Mouse (Mus musculus): ENCODE measurements at regions not wholly inside any gene's neighbourhood (a gene's known extent, or its start where the extent isn't known, plus 50 kb on each side); places are given as distances from the start of the nearest gene placed in this dataset.
A peak's percentile ranks its signal among the peaks of the same experiment; 100 is the strongest.

DNA sequence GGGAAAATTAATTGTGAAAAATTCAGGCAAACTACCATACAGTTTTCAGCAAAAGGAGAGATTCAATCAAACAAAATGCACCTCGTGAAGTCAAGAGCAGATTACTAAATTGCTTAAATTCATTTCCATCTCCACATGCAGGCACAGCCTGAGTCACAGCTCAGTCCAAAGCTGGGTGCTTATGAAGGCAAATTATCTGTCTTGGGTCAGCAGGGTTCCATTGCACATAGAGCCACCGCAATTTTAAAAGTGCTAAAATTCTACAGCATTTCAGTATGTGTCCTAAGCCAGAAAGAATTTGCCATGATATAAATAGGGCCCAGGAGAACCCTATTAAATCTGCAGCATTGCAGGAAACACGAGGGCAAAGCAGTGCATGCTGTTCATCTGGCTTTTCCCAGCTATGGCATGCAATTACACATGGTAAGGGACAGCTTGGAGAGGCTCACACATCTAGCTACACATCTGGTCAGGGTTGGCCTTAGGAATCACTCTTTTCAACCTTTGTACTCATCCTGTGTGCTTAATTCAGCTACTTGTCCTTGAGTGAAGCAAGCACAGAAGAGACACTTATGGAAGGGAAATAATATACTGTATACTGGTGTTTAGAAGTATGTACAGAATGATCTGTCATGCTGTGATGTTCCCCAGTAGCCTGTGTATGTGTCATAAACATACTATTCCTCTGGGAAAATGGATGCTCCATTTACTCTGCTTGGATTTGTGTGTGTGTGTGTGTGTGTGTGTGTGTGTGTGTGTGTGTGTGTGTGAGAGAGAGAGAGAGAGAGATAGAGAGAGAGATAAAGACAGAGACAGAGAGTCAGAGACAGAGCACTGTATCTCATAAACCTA lies 271.0 kb upstream of the Myo3a start:
- no peaks in the 10 kb centered on the region for H3K9me3 ChIP-seq (replicated peaks)
- ATAC-seq (replicated peaks; ENCODE audit: low FRiP score), result no peak
- no peak overlapping the region for H3K27ac ChIP-seq
- no peaks in the 10 kb centered on the region for H3K27me3 ChIP-seq
- no peaks in the 10 kb centered on the region for H3K36me3 ChIP-seq
- H3K4me3 ChIP-seq (replicated peaks), result no peak overlapping the region
- no peak overlapping the region for H3K9ac ChIP-seq
- WGBS, result 64% methylated on average over 3 of the region's 3 CpGs
- H3K4me1 ChIP-seq, result no peaks in the 10 kb centered on the region
- no peak overlapping the region for H3K4me2 ChIP-seq

DNA sequence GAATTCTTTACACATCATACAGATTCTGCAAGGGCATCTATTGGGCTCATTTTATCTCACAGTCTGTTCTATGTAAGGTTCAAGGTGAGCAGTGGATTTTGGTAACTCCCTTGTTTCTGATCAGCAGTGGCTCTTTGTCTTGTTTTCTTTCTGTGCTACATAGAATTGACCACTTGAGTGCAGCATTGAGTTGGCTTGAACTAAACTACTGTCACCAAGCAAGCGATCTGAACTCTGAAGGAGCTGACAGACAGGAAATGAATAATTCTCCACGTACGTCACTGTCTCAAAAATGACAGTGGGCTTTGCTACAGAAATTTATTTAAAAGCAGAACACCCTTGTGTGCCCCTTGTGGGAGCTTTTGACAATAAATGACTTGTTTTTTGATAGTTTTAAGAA lies 268.9 kb upstream of the Myo3a start:
- Histone ChIP-seq H3K4me3 (replicated peaks) (peak overlapping the region; percentile 27; the same call in 1 of the 2 replicates), H3K9me3 (replicated peaks) (no peaks in the 10 kb centered on the region), H3K27ac (no peak overlapping the region), H3K4me1 (no peaks in the 10 kb centered on the region), H3K4me2 (peak overlapping the region; percentile 46), H3K27me3 (no peaks in the 10 kb centered on the region), H3K36me3 (no peaks in the 10 kb centered on the region), H3K9ac (no peak overlapping the region)
- peak; percentile 46; the same call in 1 of the 2 replicates for ATAC-seq (replicated peaks; ENCODE audit: low FRiP score)
- 2% methylated on average over 3 of the region's 3 CpGs for WGBS

DNA sequence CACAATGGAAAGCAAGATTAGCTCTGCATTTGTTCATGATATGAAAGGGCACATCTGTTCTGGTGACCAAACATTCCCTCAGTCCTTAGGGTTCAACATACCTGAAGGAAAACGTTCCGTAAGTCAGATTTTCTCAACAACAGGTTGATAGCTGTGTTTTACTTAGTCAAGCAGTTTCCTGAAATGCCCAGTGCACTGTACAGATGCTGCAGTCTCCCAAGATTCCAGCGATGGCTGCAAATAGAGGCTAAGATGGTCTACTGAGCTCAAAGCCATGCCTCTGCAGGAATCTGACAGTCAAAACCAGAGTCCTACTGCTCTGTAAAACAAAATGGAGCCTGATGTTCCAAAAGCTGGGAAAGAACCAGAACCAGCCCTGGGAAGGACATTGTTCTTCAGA lies 268.5 kb upstream of the Myo3a start:
- Histone ChIP-seq H3K27ac (no peak overlapping the region), H3K4me3 (replicated peaks) (peak overlapping the region; percentile 27; the same call in 1 of the 2 replicates), H3K9ac (no peak overlapping the region), H3K4me1 (peaks cover under 1% of the 10 kb centered on the region; the same call in 1 of the 2 replicates), H3K27me3 (no peaks in the 10 kb centered on the region), H3K36me3 (no peaks in the 10 kb centered on the region), H3K4me2 (peak overlapping the region; percentile 46), H3K9me3 (replicated peaks) (no peaks in the 10 kb centered on the region)
- ATAC-seq (replicated peaks; ENCODE audit: low FRiP score), result no peak
- 47% methylated on average over 3 of the region's 3 CpGs for WGBS

DNA sequence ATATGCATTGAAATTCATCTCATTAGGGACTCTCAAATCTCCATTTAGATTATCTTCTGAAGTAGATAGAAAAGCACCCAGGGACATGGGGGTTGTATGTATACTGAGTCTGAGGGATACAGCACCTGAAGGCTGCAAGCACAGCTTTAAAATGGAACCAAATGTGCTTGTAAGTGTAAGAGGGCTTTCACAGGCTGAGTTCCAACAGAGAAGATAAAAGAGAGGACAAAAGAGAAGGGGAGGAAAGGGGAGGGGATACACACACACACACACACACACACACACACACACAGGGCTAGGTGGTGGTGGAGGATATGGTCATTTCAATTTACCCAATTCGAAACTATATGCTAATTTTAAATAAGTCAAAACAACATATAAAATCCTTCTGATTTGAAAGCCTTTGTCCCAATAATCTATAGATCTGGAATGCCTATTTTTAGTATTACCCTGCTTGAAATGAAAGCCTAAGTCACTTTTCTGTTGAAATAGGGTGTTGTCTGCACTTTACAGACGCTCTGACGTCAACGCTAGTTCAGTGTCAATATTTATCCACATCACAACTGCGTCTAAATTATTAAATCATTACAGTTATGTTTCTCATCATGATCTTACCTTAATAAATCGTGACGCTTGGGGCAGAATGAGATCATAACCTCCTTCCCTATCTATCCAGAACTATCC lies 263.8 kb upstream of the Myo3a start:
- peak overlapping the region; percentile 36 for H3K4me2 ChIP-seq
- H3K4me1 ChIP-seq, result peaks cover 5% of the 10 kb centered on the region; the same call in 1 of the 2 replicates
- no peak overlapping the region for H3K27ac ChIP-seq
- 11% methylated on average over 7 of the region's 7 CpGs for WGBS
- H3K36me3 ChIP-seq, result no peaks in the 10 kb centered on the region
- H3K27me3 ChIP-seq, result no peaks in the 10 kb centered on the region
- H3K4me3 ChIP-seq (replicated peaks), result no peak overlapping the region
- H3K9ac ChIP-seq, result no peak overlapping the region
- no peaks in the 10 kb centered on the region for H3K9me3 ChIP-seq (replicated peaks)
- ATAC-seq (replicated peaks; ENCODE audit: low FRiP score), result no peak

DNA sequence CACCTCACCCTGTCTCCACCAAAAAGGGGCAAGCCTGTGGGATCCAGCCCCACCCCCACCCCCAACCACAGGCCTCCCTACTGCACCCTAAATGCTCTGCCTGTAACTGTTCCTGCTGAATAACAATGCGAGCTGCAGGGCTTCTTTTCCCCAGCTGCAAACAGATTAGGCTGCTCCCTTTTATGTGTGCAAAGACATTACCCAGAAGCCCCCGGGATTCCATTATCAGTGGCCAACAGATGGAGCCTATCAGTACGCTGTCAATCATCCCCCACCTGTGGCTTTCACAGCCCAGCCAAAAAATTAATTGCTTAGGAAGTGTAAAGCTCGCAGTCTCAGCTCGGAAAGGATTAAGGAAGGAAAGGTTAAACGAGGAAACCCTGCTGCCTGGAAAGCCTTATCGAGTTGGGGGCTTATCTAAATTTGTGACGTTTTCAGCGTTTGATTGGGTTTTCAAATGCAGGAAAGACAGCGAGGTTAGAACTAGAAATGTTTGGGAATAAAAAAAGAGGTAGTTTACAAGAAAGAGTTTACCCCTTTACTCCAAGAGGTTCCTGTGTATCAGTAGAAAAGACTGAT lies 263.2 kb upstream of the Myo3a start:
- no peaks in the 10 kb centered on the region for H3K36me3 ChIP-seq
- ATAC-seq (replicated peaks; ENCODE audit: low FRiP score), result peak; percentile 78
- WGBS, result 5% methylated on average over 10 of the region's 10 CpGs
- peaks cover 5% of the 10 kb centered on the region; the same call in 1 of the 2 replicates for H3K4me1 ChIP-seq
- no peak overlapping the region for H3K9ac ChIP-seq
- no peaks in the 10 kb centered on the region for H3K9me3 ChIP-seq (replicated peaks)
- peak overlapping the region; percentile 36 for H3K4me2 ChIP-seq
- H3K27me3 ChIP-seq, result no peaks in the 10 kb centered on the region
- no peak overlapping the region for H3K27ac ChIP-seq
- no peak overlapping the region for H3K4me3 ChIP-seq (replicated peaks)

DNA sequence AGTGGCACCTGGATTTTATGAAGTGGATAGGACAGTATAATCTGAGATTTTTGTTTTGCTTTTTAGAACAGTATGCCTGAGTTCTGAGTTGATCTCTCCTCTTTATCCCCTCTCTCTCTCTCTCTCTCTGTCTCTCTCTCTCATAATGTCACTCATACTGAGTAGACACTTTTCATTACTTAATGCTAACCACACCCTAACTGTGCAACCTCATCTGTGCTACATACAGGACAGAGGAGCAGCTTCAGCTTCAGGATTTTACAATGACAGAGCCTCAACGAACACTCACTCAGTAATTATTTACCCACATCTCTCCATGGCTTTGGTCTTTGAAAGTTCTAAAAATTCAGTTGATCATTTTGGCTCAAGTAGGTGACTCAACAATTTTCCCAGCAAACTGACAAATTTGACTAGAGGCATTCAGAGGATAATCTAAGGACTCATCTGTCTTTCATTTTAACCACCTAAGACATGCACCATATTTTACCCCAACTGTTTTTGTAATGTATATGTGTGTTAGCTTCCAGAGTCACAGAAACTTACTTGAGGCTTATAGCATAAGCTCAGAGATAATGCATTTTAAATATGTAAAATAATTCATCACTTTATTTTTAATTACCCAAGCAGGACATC lies 256.4 kb upstream of the Myo3a start:
- H3K4me3 ChIP-seq (replicated peaks), result no peak overlapping the region
- no peak overlapping the region for H3K9ac ChIP-seq
- no peaks in the 10 kb centered on the region for H3K9me3 ChIP-seq (replicated peaks)
- no peaks in the 10 kb centered on the region for H3K27me3 ChIP-seq
- H3K4me2 ChIP-seq, result no peak overlapping the region
- H3K36me3 ChIP-seq, result no peaks in the 10 kb centered on the region
- 88% methylated on average over 1 of the region's 1 CpGs for WGBS
- H3K27ac ChIP-seq, result no peak overlapping the region
- no peak for ATAC-seq (replicated peaks; ENCODE audit: low FRiP score)
- no peaks in the 10 kb centered on the region for H3K4me1 ChIP-seq

DNA sequence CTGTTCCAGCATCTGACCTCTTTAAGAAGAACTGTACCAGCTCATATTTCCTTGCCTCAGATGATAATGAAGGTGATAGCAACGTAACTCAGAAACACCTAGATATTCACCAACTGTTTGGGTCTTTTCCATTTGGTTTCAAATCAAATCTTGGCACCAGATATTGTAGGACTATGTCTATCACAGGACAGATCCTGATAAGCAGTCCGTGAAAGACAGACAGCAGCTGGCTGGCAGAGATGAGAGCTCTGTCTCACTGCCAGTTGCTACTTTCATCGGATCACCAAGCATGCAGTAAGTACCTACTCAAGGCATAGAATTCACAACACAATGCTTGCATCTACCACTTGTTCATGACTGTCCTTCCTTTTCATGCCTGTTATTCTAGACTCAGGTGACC lies 252.7 kb upstream of the Myo3a start:
- ATAC-seq (replicated peaks; ENCODE audit: low FRiP score), result no peak
- WGBS, result 77% methylated on average over 3 of the region's 3 CpGs
- Histone ChIP-seq H3K9ac (no peak overlapping the region), H3K4me1 (no peaks in the 10 kb centered on the region), H3K27ac (no peak overlapping the region), H3K27me3 (no peaks in the 10 kb centered on the region), H3K4me2 (no peak overlapping the region), H3K4me3 (replicated peaks) (no peak overlapping the region), H3K9me3 (replicated peaks) (no peaks in the 10 kb centered on the region), H3K36me3 (no peaks in the 10 kb centered on the region)

DNA sequence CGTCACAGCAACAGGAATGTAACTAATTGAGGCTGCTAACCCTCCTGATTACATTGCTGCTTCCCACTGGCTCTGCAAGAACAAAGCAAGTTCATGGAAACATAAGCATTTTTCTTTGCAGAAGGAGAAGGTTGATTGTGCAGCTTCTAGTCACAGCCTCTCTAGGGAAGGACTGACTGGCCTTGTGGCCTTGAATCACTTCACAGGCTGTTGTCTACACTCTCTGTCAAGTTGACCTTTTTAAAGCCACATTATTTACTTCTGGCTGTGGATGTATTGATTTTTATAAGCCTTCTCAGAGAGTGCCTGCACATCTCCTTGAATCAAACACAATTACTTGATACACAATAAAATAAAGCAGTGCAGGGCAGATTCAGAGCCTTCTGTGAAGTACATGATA lies 251.8 kb upstream of the Myo3a start:
- Histone ChIP-seq H3K27me3 (no peaks in the 10 kb centered on the region), H3K4me3 (replicated peaks) (no peak overlapping the region), H3K4me2 (no peak overlapping the region), H3K4me1 (no peaks in the 10 kb centered on the region), H3K27ac (no peak overlapping the region), H3K9me3 (replicated peaks) (no peaks in the 10 kb centered on the region), H3K9ac (no peak overlapping the region), H3K36me3 (no peaks in the 10 kb centered on the region)
- WGBS, result 54% methylated on average over 1 of the region's 1 CpGs
- ATAC-seq (replicated peaks; ENCODE audit: low FRiP score), result no peak

DNA sequence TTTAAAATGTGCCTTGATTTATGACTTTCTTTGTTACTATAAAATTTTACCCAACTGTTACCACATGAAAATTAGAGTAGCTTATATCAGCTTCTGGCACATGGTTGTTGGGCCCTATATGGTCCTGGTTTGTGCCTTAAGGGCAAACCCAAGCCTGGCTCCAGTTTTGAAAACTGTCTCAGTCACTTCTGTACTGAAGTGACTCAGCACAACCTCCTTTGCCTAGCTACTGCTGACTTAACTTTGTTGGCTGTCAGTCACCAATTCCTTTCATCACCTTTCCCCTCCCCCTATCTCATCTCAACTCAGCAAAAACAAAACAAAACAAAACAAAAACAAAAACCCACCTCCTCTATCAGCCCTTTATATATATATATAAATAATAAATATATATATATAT lies 251.0 kb upstream of the Myo3a start:
- ATAC-seq (replicated peaks; ENCODE audit: low FRiP score), result no peak
- Histone ChIP-seq H3K4me3 (replicated peaks) (no peak overlapping the region), H3K36me3 (no peaks in the 10 kb centered on the region), H3K27me3 (no peaks in the 10 kb centered on the region), H3K9me3 (replicated peaks) (no peaks in the 10 kb centered on the region), H3K4me1 (no peaks in the 10 kb centered on the region), H3K9ac (no peak overlapping the region), H3K4me2 (no peak overlapping the region), H3K27ac (no peak overlapping the region)

DNA sequence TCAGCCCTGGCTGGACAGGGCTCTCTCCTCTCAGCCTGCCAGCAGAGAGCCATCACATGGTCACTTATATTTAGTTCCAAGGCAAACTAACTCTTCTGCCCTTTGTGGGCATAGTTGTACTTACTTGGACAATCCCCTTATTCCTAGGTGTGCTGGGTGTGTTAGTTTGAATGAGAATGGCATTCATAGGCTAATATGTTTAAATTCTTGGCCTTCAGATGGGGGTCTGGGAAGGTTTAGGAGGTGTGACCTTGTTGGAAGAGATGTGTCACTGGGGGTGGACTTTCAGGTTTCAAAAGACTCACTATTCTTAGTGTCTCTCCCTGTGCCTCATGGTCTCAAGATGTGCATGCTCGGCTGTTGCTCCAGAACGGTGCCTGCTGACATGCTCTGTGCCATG lies 250.5 kb upstream of the Myo3a start:
- H3K4me1 ChIP-seq, result no peaks in the 10 kb centered on the region
- 80% methylated on average over 2 of the region's 2 CpGs for WGBS
- no peak overlapping the region for H3K4me2 ChIP-seq
- no peaks in the 10 kb centered on the region for H3K27me3 ChIP-seq
- H3K9ac ChIP-seq, result no peak overlapping the region
- H3K4me3 ChIP-seq (replicated peaks), result no peak overlapping the region
- H3K9me3 ChIP-seq (replicated peaks), result no peaks in the 10 kb centered on the region
- no peak overlapping the region for H3K27ac ChIP-seq
- H3K36me3 ChIP-seq, result no peaks in the 10 kb centered on the region
- ATAC-seq (replicated peaks; ENCODE audit: low FRiP score), result no peak

DNA sequence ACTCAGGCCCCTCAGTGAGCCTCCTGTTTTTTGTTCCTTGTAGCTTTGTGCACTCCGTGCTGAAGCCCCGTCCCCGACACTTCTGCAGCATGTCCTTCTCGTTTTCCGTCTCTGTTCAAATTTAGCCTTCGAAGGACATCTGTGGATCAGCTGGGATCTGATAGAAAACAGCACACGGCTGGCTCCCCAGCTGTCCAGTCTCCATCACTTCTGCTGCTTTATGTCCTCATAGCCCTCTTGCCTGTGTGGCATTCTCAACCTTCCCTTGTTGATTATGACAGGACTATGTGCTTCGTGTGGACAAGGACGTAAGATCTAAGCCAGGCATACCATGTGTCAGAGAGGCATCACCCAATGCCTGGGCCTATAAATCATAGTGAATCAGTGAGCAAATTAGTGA lies 247.1 kb upstream of the Myo3a start:
- Histone ChIP-seq H3K27me3 (no peaks in the 10 kb centered on the region), H3K4me3 (replicated peaks) (no peak overlapping the region), H3K9ac (no peak overlapping the region), H3K9me3 (replicated peaks) (no peaks in the 10 kb centered on the region), H3K4me2 (no peak overlapping the region), H3K4me1 (no peaks in the 10 kb centered on the region), H3K36me3 (no peaks in the 10 kb centered on the region), H3K27ac (no peak overlapping the region)
- 82% methylated on average over 9 of the region's 9 CpGs for WGBS
- no peak for ATAC-seq (replicated peaks; ENCODE audit: low FRiP score)

DNA sequence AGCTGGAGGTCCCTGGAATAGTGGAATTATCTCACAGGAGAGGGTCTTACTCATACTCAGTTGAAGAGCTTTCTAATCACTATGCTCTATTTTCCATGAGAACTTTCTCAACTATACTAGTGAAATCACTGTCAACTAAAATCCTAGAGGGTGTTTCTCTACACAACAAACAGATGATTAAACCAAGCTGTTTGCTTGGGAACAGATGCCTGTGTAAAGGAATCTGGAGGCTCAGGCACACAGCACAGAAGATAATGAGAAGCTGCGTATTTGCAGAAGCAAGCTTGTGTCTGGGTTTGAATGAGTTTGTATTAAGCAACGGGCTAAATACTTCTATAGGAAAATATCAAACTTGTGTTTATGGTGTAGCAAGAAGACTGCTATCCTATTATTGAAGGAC lies 202.9 kb upstream of the Myo3a start:
- ATAC-seq (replicated peaks; ENCODE audit: low FRiP score), result no peak
- WGBS, result 90% methylated on average over 2 of the region's 2 CpGs
- H3K4me3 ChIP-seq (replicated peaks), result no peak overlapping the region

More for the DNA sequence above, 202.9 kb upstream of the Myo3a start:
- no peaks in the 10 kb centered on the region for H3K4me1 ChIP-seq
- H3K27ac ChIP-seq, result no peak overlapping the region
- no peaks in the 10 kb centered on the region for H3K36me3 ChIP-seq
- H3K27me3 ChIP-seq, result no peaks in the 10 kb centered on the region
- H3K9me3 ChIP-seq (replicated peaks), result no peaks in the 10 kb centered on the region
- H3K9ac ChIP-seq, result no peak overlapping the region
- H3K4me2 ChIP-seq, result no peak overlapping the region
